Mouse (Mus musculus) layer of hippocampus, postnatal 25 days (tissue): Measurements from ENCODE around the gene Grm5. TPM values are rescaled to one million over a fixed set of nuclear protein-coding genes. Genes with fewer than 3 reads are reported as not detected.
A peak's percentile ranks its signal among the peaks of the same experiment; 100 is the strongest.

Source experiments
- DNase-seq, 2 experiments: peaks; one replicate each; pipeline ENCODE4 v3.0.0; 2022; ENCODE audit warnings: mixed read lengths in 2 of 2, low spot score in 1 of 2; ENCODE audit errors: extremely low spot score in 1 of 2
- total RNA-seq, 2 experiments: library from RNA; stranded (reverse); gene quantifications; 2 replicates each; pipeline ENCODE4 v1.2.3; 2021

Grm5 gene
- total RNA-seq, 2 experiments from 2014 or later = 229 to 251 TPM

DNA sequence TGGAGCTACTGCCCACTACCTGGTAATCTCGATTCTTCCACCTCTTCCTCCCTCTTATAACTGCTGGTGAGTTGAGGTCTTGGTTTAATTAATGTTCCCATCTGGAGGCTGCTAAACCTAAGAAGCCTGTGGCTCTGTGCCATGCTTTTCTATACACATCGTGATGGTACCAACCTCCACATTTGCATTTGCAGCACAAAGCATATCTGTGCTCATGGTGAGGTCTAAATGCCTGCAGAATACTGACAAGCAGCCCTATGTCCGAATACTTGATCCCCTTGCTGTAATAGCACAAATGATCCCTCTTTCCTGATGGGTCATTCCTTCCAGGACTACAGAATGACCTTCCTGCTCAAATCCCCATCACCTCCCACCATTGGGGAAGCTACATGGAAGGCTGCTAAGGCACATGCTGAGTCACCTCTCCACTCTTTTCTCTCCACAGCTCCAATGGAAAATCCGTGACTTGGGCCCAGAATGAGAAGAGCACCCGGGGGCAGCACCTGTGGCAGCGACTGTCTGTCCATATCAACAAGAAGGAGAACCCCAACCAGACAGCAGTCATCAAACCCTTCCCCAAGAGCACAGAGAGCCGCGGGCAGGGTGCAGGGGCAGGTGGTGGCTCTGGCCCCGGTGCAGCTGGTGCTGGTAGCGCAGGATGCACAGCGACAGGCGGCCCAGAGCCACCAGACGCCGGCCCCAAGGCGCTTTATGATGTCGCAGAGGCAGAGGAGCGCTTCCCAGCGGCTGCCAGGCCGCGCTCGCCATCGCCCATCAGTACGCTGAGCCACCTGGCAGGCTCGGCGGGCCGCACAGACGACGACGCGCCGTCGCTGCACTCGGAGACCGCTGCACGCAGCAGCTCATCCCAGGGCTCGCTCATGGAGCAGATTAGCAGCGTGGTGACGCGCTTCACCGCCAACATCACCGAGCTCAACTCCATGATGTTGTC is 545.8 kb downstream of the Grm5 start:
- DNase-seq = peak; percentile 29 to 35

DNA sequence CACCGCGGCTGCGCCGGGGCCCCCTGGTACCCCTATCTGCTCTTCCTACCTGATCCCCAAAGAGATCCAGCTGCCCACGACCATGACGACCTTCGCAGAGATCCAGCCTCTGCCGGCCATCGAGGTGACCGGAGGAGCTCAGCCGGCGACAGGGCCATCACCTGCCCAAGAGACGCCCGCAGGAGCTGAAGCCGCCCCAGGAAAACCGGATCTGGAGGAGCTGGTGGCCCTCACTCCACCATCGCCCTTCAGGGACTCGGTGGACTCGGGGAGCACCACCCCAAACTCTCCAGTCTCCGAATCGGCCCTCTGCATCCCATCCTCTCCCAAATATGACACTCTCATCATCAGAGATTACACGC is 546.5 kb downstream of the Grm5 start:
- DNase-seq = no peak

- DNase-seq = no peak
These were observed 575.7 kb downstream of the Grm5 start for GRCm38 (mm10) chr7:88159542-88160241.

- DNase-seq = no peak
These were observed 577.6 kb downstream of the Grm5 start for GRCm38 (mm10) chr7:88161586-88161985.

Other genes with a start within 250 kb of the Grm5 start
- gene Tyr, start 90.7 kb upstream of the Grm5 start, total RNA-seq = under 1 TPM in 1 of 2 experiments, not detected in 1; 0.07 TPM